Mouse (Mus musculus): ENCODE data around the gene Efcab9. TPM values are rescaled to one million over a fixed set of nuclear protein-coding genes. Genes with fewer than 3 reads are reported as not detected.

Efcab9 gene
- total and polyA plus RNA-seq, 3 experiments: 0.77 to 1.3 TPM; not detected in 1

DNA sequence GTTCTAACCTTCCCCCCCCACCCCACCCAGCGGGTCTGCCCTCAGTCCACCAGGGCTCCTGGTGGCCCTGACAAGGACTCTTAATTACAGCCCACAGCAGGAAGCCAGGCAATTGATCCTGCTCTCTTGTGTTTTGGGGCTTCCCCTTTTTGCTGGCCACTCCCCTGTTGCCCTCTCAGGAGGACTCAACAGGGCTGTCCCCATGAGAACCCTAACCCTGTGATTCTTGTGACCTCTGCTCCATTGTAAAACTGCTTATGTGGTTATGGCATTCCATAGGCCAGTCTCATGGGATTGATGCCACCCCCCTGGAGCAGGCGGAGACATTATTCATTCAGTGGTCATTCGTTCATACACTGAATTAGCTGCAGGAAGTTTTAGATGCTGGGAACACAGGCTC, 31.8 kb upstream of the Efcab9 start:
- DNase-seq (ENCODE audit: low read depth, low spot score): peak; percentile 75
- Histone ChIP-seq H3K9ac (ENCODE audit: control insufficient read depth, low read depth, low read length, poor library complexity, severe bottlenecking) (no peak overlapping the region), H3K9me3 (replicated peaks; ENCODE audit: insufficient read depth, low read length) (no peaks in the 10 kb centered on the region), H3K27me3 (ENCODE audit: control insufficient read depth in 1 of 2, insufficient read depth in 2 of 2, low read length in 2 of 2) (no peaks in the 10 kb centered on the region), H3K36me3 (ENCODE audit: control insufficient read depth in 1 of 2, insufficient read depth in 2 of 2, low read length in 2 of 2) (peaks cover 0 to 15% of the 10 kb centered on the region in 2 experiments; a peak in 2 of 4 replicates), H3K4me3 (ENCODE audit: control insufficient read depth in 1 of 2, insufficient read depth in 1 of 2, low read depth in 2 of 2, low read length in 2 of 2) (no peak overlapping the region), H3K27ac (ENCODE audit: control insufficient read depth, low read depth, low read length) (no peak overlapping the region), H3K79me2 (ENCODE audit: control insufficient read depth, insufficient read depth, low read length, poor library complexity) (no peaks in the 10 kb centered on the region), H3K4me1 (ENCODE audit: control insufficient read depth in 1 of 2, insufficient read depth in 2 of 2, low read length in 2 of 2) (peaks cover 4 to 31% of the 10 kb centered on the region in 2 experiments)
- TF ChIP-seq ZMIZ1 (IDR thresholded peaks at IDR 0.05; ENCODE audit: low read depth, low read length) (no peak), EP300 (IDR thresholded peaks at IDR 0.05; ENCODE audit: low read depth in 1 of 2, low read length in 2 of 2) (peak in 1 of 2 experiments; percentile 33; a peak in 2 of 4 replicates)

DNA sequence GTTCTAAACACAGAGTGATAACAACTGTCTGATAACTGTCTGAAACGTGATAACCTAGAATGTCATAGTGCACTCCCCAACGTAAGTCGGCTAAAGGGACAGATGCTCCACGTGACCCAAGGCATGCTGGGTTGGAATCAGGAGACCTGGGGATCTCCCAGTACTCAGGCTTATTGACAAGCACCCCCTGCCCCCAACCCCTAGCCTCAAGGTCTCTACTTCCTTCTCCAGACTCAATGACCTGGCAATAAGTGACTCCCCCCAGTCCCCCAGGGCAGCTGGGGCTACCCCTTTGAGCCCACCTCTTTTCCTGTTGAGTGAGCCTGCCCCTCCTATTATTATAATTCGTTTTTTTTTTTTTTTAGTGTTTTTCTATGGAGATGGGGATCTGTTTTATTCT, 30.8 kb upstream of the Efcab9 start:
- Histone ChIP-seq H3K79me2 (ENCODE audit: control insufficient read depth, insufficient read depth, low read length, poor library complexity) (no peaks in the 10 kb centered on the region), H3K27me3 (ENCODE audit: control insufficient read depth in 1 of 2, insufficient read depth in 2 of 2, low read length in 2 of 2) (no peaks in the 10 kb centered on the region), H3K9ac (ENCODE audit: control insufficient read depth, low read depth, low read length, poor library complexity, severe bottlenecking) (no peak overlapping the region), H3K36me3 (ENCODE audit: control insufficient read depth in 1 of 2, insufficient read depth in 2 of 2, low read length in 2 of 2) (peaks cover 0 to 15% of the 10 kb centered on the region in 2 experiments; a peak in 2 of 4 replicates), H3K4me1 (ENCODE audit: control insufficient read depth in 1 of 2, insufficient read depth in 2 of 2, low read length in 2 of 2) (peaks cover 4 to 31% of the 10 kb centered on the region in 2 experiments), H3K4me3 (ENCODE audit: control insufficient read depth in 1 of 2, insufficient read depth in 1 of 2, low read depth in 2 of 2, low read length in 2 of 2) (no peak overlapping the region), H3K27ac (ENCODE audit: control insufficient read depth, low read depth, low read length) (no peak overlapping the region), H3K9me3 (replicated peaks; ENCODE audit: insufficient read depth, low read length) (no peaks in the 10 kb centered on the region)
- TF ChIP-seq RCOR1 (IDR thresholded peaks at IDR 0.05; ENCODE audit: low read depth, low read length) (no peak), TBP (IDR thresholded peaks at IDR 0.05; ENCODE audit: low read depth, low read length) (no peak), NRF1 (IDR thresholded peaks at IDR 0.05; ENCODE audit: insufficient read depth, low read depth, low read length, poor library complexity, severe bottlenecking) (no peak), MEF2A (IDR thresholded peaks at IDR 0.05; ENCODE audit: extremely low read depth, insufficient replicate concordance, low read depth, low read length, poor library complexity, severe bottlenecking) (no peak), TAL1 (IDR thresholded peaks at IDR 0.05; ENCODE audit: low read length) (no peak), GATA1 (IDR thresholded peaks at IDR 0.05; ENCODE audit: low read depth, low read length) (0 out of 2 replicates have a peak, but pooled peaks have one; percentile 4), MXI1 (IDR thresholded peaks at IDR 0.05; ENCODE audit: low read depth, low read length) (no peak), ETS1 (IDR thresholded peaks at IDR 0.05; ENCODE audit: low read depth, low read length) (no peak)
- DNase-seq (ENCODE audit: low read depth, low spot score): no peak

DNA sequence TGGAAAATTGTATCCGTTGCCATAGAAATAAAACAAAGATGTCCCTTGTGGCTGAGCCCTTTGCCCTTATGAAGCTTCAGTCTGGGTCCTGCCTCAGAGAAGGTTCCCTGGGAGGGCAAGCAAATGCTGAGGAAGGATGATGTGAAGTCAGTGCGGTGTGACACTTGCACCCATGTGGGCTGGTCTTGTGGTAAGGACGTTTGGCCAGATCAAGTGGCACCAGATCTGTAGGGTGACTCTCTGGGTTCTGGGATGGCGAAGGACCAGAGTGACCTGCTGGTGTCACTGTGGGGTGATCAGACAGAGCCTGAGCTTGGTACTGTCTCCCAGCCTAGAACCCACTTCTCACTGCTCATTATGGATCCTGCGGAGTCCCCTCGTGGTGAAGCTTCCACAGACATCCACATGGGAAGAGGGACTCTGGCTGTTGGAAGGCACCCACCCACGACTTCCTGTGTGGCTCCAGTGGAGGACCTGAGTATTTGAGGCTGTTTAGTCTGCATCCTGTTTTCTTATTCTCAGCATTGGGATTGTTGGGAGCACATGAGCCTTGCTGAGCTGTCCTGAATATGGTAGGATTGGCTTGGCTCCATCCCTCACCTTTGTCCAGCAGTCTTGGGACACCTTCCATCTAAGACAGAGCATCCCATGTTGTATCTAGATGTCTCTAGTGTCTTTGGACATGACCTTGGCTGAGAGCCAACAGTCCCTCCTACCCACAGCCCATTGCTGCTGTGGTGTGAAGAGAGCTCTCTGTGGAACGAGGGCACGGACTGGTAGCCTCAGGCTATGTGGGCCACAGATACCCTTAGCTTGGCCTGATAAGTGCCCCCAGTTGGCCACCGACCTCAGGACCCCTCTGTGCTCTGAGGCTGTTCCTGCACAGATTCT, 29.8 kb upstream of the Efcab9 start:
- DNase-seq (ENCODE audit: low read depth, low spot score): no peak
- no peak overlapping the region for H3K27ac ChIP-seq (ENCODE audit: control insufficient read depth, low read depth, low read length)
- peaks cover 4 to 31% of the 10 kb centered on the region in 2 experiments for H3K4me1 ChIP-seq (ENCODE audit: control insufficient read depth in 1 of 2, insufficient read depth in 2 of 2, low read length in 2 of 2)
- no peaks in the 10 kb centered on the region for H3K79me2 ChIP-seq (ENCODE audit: control insufficient read depth, insufficient read depth, low read length, poor library complexity)
- no peaks in the 10 kb centered on the region for H3K27me3 ChIP-seq (ENCODE audit: control insufficient read depth in 1 of 2, insufficient read depth in 2 of 2, low read length in 2 of 2)
- TF ChIP-seq CTCF (IDR thresholded peaks at IDR 0.05 in 2 of 3, conservative IDR thresholded peaks at IDR 0.05 in 1 of 3; ENCODE audit: control insufficient read depth in 1 of 3, insufficient read depth in 1 of 3, low read depth in 2 of 3, low read length in 3 of 3, poor library complexity in 1 of 3, severe bottlenecking in 1 of 3) (no peak), ZNF384 (IDR thresholded peaks at IDR 0.05; ENCODE audit: low read depth, low read length) (no peak), ETS1 (IDR thresholded peaks at IDR 0.05; ENCODE audit: low read depth, low read length) (no peak), NRF1 (IDR thresholded peaks at IDR 0.05; ENCODE audit: insufficient read depth, low read depth, low read length, poor library complexity, severe bottlenecking) (no peak), RAD21 (IDR thresholded peaks at IDR 0.05; ENCODE audit: low read depth, low read length) (no peak), NELFE (IDR thresholded peaks at IDR 0.05; ENCODE audit: low read depth, low read length) (no peak), MAX (IDR thresholded peaks at IDR 0.05; ENCODE audit: low read length) (no peak), POLR2A (IDR thresholded peaks at IDR 0.05; ENCODE audit: control insufficient read depth in 1 of 2, insufficient read depth in 1 of 2, low read depth in 1 of 2, low read length in 2 of 2, poor library complexity in 1 of 2) (no peak)
- no peak overlapping the region for H3K9ac ChIP-seq (ENCODE audit: control insufficient read depth, low read depth, low read length, poor library complexity, severe bottlenecking)
- H3K9me3 ChIP-seq (replicated peaks; ENCODE audit: insufficient read depth, low read length): no peaks in the 10 kb centered on the region
- no peak overlapping the region for H3K4me3 ChIP-seq (ENCODE audit: control insufficient read depth in 1 of 2, insufficient read depth in 1 of 2, low read depth in 2 of 2, low read length in 2 of 2)
- H3K36me3 ChIP-seq (ENCODE audit: control insufficient read depth in 1 of 2, insufficient read depth in 2 of 2, low read length in 2 of 2): peaks cover 0 to 15% of the 10 kb centered on the region in 2 experiments; a peak in 2 of 4 replicates

Measured in MEL (cell line).